In the genomic region with DNA sequence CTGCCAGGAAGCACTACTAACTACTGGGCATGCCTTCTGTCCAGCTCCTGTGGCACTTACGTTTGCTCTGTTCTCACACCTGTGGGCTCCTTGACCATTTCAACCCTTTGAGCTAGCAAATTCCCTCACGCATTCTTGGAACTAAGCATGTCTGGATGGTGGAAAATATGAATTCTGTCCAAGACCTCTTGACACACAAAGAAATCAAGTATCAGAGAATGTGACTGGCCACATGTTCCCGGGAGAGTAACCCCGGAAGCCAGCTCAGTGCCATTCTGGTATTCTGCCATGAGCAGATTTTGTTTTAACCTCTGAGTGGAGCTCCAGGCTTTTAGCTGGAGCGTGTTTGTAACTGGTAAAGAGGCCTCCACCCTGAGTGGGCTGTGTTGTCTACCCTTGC, we compare ENCODE assay signal across 11 mouse cellular contexts. TPM values are rescaled to one million over a fixed set of nuclear protein-coding genes. Genes with fewer than 3 reads are reported as not detected.
A peak's percentile ranks its signal among the peaks of the same experiment; 100 is the strongest.
DNase-seq lines count a peak whose midpoint lies in the region; ATAC-seq and TF ChIP-seq lines count a peak whose summit lies in the region.
"Had no signal": no experiment of that assay in that cellular context is flagged by ENCODE, and none has a peak within 500 bp of the region (broad histone marks: within the 10 kb centered on the region; RNA-seq: fewer than 3 reads in every experiment).

No protein-coding gene starts in this region.

- no peaks in the 10 kb centered on the region for H3K9me3 ChIP-seq in kidney, embryonic 16.5 days (ENCODE audit: low read length)
- H3K9me3 ChIP-seq in CH12.LX (replicated peaks; ENCODE audit: low read length): no peaks in the 10 kb centered on the region
- no peaks in the 10 kb centered on the region for H3K9me3 ChIP-seq in lung, embryonic 14.5 days (ENCODE audit: low read depth, low read length)
- H3K9me3 ChIP-seq: heart, embryonic 15.5 days had no signal

- dilution Hi-C loops in CH12.LX (cut with MboI; ENCODE audit: extremely low pct_ligation_motif_present, extremely low pct_unique_long_range_greater_than_20kb, low sequenced_read_pairs): no loop called here

- H3K4me3 ChIP-seq in kidney, adult 2 months (ENCODE audit: insufficient read depth, low read depth, low read length): no peak overlapping the region
- H3K4me3 ChIP-seq in kidney, embryonic 16.5 days (ENCODE audit: low read length): no peak overlapping the region
- no peak overlapping the region for H3K4me3 ChIP-seq in CH12.LX (replicated peaks in 1 of 3; ENCODE audit: low read depth in 2 of 3, low read length in 2 of 3, poor library complexity in 1 of 3)
- H3K4me3 ChIP-seq in lung, embryonic 14.5 days (ENCODE audit: low read depth, low read length): no peak overlapping the region
- H3K4me3 ChIP-seq: heart, embryonic 15.5 days had no signal

- H3K79me2 ChIP-seq in CH12.LX (replicated peaks; ENCODE audit: control insufficient read depth, extremely low read depth, insufficient read depth, poor library complexity, severe bottlenecking): no peaks in the 10 kb centered on the region

- TF ChIP-seq CTCF in kidney, adult 2 months (conservative IDR thresholded peaks at IDR 0.05; ENCODE audit: insufficient read depth, insufficient read length, low read depth, low read length): peak; percentile 44
- peak in 1 of 2 experiments; percentile 56; a peak in 2 of 4 replicates for TF ChIP-seq CTCF in CH12.LX (conservative IDR thresholded peaks at IDR 0.05 in 1 of 2, IDR thresholded peaks at IDR 0.05 in 1 of 2; ENCODE audit: low read depth in 2 of 2, low read length in 2 of 2)
- TF ChIP-seq CTCF in lung, embryonic 14.5 days (IDR thresholded peaks at IDR 0.05; ENCODE audit: low read depth): peak; percentile 28; the same call in 1 of the 2 replicates

- peak; percentile 61 for TF ChIP-seq RAD21 in CH12.LX (IDR thresholded peaks at IDR 0.05; ENCODE audit: low read depth, low read length)

- H3K27me3 ChIP-seq in kidney, adult 2 months (replicated peaks; ENCODE audit: control insufficient read depth, insufficient read depth, low read length): no peaks in the 10 kb centered on the region
- no peaks in the 10 kb centered on the region for H3K27me3 ChIP-seq in kidney, embryonic 16.5 days (ENCODE audit: insufficient read depth, low read length)
- H3K27me3 ChIP-seq in CH12.LX (replicated peaks): no peaks in the 10 kb centered on the region
- no peaks in the 10 kb centered on the region for H3K27me3 ChIP-seq in lung, embryonic 14.5 days (ENCODE audit: insufficient read depth, low read length)
- H3K27me3 ChIP-seq: heart, embryonic 15.5 days had no signal

- no peaks in the 10 kb centered on the region for H3K36me3 ChIP-seq in kidney, adult 2 months (ENCODE audit: control insufficient read depth, insufficient read depth, low read length)
- H3K36me3 ChIP-seq in kidney, embryonic 16.5 days (ENCODE audit: insufficient read depth, low read length): no peaks in the 10 kb centered on the region
- H3K36me3 ChIP-seq in CH12.LX (replicated peaks in 1 of 2; ENCODE audit: control insufficient read depth in 1 of 2, insufficient read depth in 1 of 2, low read length in 1 of 2): no peaks in the 10 kb centered on the region
- no peaks in the 10 kb centered on the region for H3K36me3 ChIP-seq in lung, embryonic 14.5 days (ENCODE audit: insufficient read depth)
- H3K36me3 ChIP-seq: heart, embryonic 15.5 days had no signal

- no peak for ATAC-seq in cerebellum, adult (ENCODE audit: insufficient number of reproducible peaks, low FRiP score, low TSS enrichment)
- no peak for ATAC-seq in kidney, embryonic 16.5 days (ENCODE audit: low FRiP score, low TSS enrichment)
- ATAC-seq in lung, embryonic 14.5 days (ENCODE audit: insufficient read depth): no peak

- H3K4me2 ChIP-seq in kidney, embryonic 16.5 days (replicated peaks; ENCODE audit: low read depth, low read length): no peak overlapping the region
- H3K4me2 ChIP-seq in CH12.LX (ENCODE audit: insufficient read depth, low read depth, poor library complexity, severe bottlenecking): no peak overlapping the region
- no peak overlapping the region for H3K4me2 ChIP-seq in lung, embryonic 14.5 days
- H3K4me2 ChIP-seq: heart, embryonic 15.5 days had no signal

- peak; percentile 30 to 43 for DNase-seq in cerebellum, postnatal 10 days
- DNase-seq in kidney, adult 2 months: peak; percentile 32
- no peak for DNase-seq in CH12.LX (ENCODE audit: extremely low read depth)
- DNase-seq in lung, embryonic 14.5 days: peak; percentile 53
- no peak for DNase-seq in thymus, postnatal 0 days (ENCODE audit: low spot score)
- no peak for DNase-seq in right cerebral cortex, postnatal 14 days
- DNase-seq: right cerebral cortex, postnatal 4 days; thymus, postnatal 25 days had no signal

- in situ Hi-C loops in CH12.LX (cut with MboI; ENCODE audit: low pct_ligation_motif_present, low pct_unique_long_range_greater_than_20kb, low sequenced_read_pairs): no loop called here

- H3K9ac ChIP-seq in kidney, embryonic 16.5 days (replicated peaks; ENCODE audit: low read length): no peak overlapping the region
- no peak overlapping the region for H3K9ac ChIP-seq in CH12.LX (ENCODE audit: insufficient read depth, low read depth)
- no peak overlapping the region for H3K9ac ChIP-seq in lung, embryonic 14.5 days
- H3K9ac ChIP-seq: heart, embryonic 15.5 days had no signal

- no peaks in the 10 kb centered on the region; the same call in 1 of the 2 replicates for H3K4me1 ChIP-seq in kidney, adult 2 months (ENCODE audit: control insufficient read depth, insufficient read depth, low read length)
- H3K4me1 ChIP-seq in kidney, embryonic 16.5 days (ENCODE audit: insufficient read depth, low read length): no peaks in the 10 kb centered on the region
- no peaks in the 10 kb centered on the region; a peak in 1 of 4 replicates for H3K4me1 ChIP-seq in CH12.LX (ENCODE audit: control insufficient read depth in 1 of 2, insufficient read depth in 2 of 2)
- H3K4me1 ChIP-seq in lung, embryonic 14.5 days (ENCODE audit: insufficient read depth): no peaks in the 10 kb centered on the region

- no peak for TF ChIP-seq POLR2A in kidney, adult 2 months (IDR thresholded peaks at IDR 0.05; ENCODE audit: low read depth, low read length)
- no peak for TF ChIP-seq POLR2A in CH12.LX (IDR thresholded peaks at IDR 0.05; ENCODE audit: low read depth, low read length)

- 34% methylated on average over 5 of the region's 5 CpGs for WGBS in kidney, adult 2 months
- WGBS in kidney, embryonic 16.5 days: 80% methylated on average over 5 of the region's 5 CpGs
- 47% methylated on average over 5 of the region's 5 CpGs for whole genome bisulfite sequencing in lung, embryonic 14.5 days

- TF ChIP-seq EP300 in CH12.LX (IDR thresholded peaks at IDR 0.05; ENCODE audit: low read length): no peak

- no peak overlapping the region for H3K27ac ChIP-seq in kidney, adult 2 months (ENCODE audit: insufficient read depth, low read depth, low read length)
- no peak overlapping the region for H3K27ac ChIP-seq in kidney, embryonic 16.5 days (ENCODE audit: low read length)
- no peak overlapping the region for H3K27ac ChIP-seq in CH12.LX (ENCODE audit: insufficient read depth, low read depth)
- no peak overlapping the region for H3K27ac ChIP-seq in lung, embryonic 14.5 days (ENCODE audit: low read depth)
- H3K27ac ChIP-seq: heart, embryonic 15.5 days had no signal

TF ChIP-seq in CH12.LX, 34 proteins besides CTCF, POLR2A, EP300 and RAD21:
- TF ChIP-seq ELF1 (IDR thresholded peaks at IDR 0.05; ENCODE audit: low read depth, low read length) (peak; percentile 74), MYC (IDR thresholded peaks at IDR 0.05; ENCODE audit: low read depth, low read length) (0 out of 2 replicates have a peak, but pooled peaks have one; percentile 18), SMC3 (IDR thresholded peaks at IDR 0.05; ENCODE audit: low read depth, low read length) (peak; percentile 38), BHLHE40 (IDR thresholded peaks at IDR 0.05; ENCODE audit: low read depth, low read length) (no peak)

RNA-seq across cellular contexts. Expression of gene Ube2q2, which starts 8.7 kb away (rescaled TPM):
- 10.7 and 11.1 TPM in 2 replicates for polyA plus RNA-seq in kidney, adult 2 months (2012; rRNA removed)
- 15.0 and 29.2 TPM in 2 replicates for polyA plus RNA-seq in kidney, embryonic 16.5 days (2015; fragmentation: Nextera tagmentation; extraction: Ambion mirVana)
- total RNA-seq in CH12.LX (2012; rRNA removed) (13.1 and 16.0 TPM in 2 replicates), CH12.LX (2014; rRNA removed) (24.1 and 25.7 TPM in 2 replicates)
- polyA plus RNA-seq in CH12.LX (2012; ENCODE audit: insufficient read length, low read depth): 22.7 and 24.4 TPM in 2 replicates
- 39.9 and 42.7 TPM in 2 replicates for polyA plus RNA-seq in lung, embryonic 14.5 days (2014; fragmentation: Nextera tagmentation; extraction: Ambion mirVana)
- 23.9 and 24.0 TPM in 2 replicates for polyA plus RNA-seq in thymus, postnatal 0 days (2015; fragmentation: Nextera tagmentation; extraction: Ambion mirVana)

Comparison
In these comparisons a context has a peak if more than half of its experiments do, and no peak if none do; other contexts are left out.
1. DNase-seq: peak in cerebellum, postnatal 10 days (2 of 2), kidney, adult 2 months (single experiment) and lung, embryonic 14.5 days (single experiment); none in CH12.LX (single experiment), thymus, postnatal 0 days (single experiment) and right cerebral cortex, postnatal 14 days (single experiment).